Mouse (Mus musculus): ENCODE data around the gene Fam47c.

Gene Fam47c

GRCm38 (mm10) chrX:78737463-78737862 is at the start of gene Fam47c:
TSS of gene Fam47c (plus strand) at chrX:78737763.
- 86% methylated on average over 3 of the region's 3 CpGs for WGBS

- WGBS: 34% methylated on average over 2 of the region's 2 CpGs
Observed at GRCm38 (mm10) chrX:78769408-78769807, 31.8 kb downstream of the Fam47c start.

- 63% methylated on average over 2 of the region's 2 CpGs for WGBS
Observed at GRCm38 (mm10) chrX:78777078-78777477, 39.5 kb downstream of the Fam47c start.

Data from cerebral cortex, adult 2 months (tissue).